Mouse (Mus musculus) forebrain, embryonic 16.5 days (tissue): ENCODE data around the gene Cit. TPM values are rescaled to one million over a fixed set of nuclear protein-coding genes. Genes with fewer than 3 reads are reported as not detected.

Experiments
- ATAC-seq: fragments of 200-750 bp; cut with Nextera tagmentation; 2 replicates; pipeline ENCODE4 v1.8.0; 2017; ENCODE audit warnings: mild to moderate bottlenecking, moderate library complexity
- H3K27ac ChIP-seq: fragments of 300-500 bp; sonication (generic); 2 replicates; pipeline ENCODE4 v1.5.1; 2014; ENCODE audit warnings: low read length, control low read depth
- H3K27me3 ChIP-seq: fragments of 300-500 bp; sonication (generic); replicated peaks from 2 replicates; pipeline ENCODE4 v1.6.1; 2014; ENCODE audit warnings: low read length; ENCODE audit not compliant: control insufficient read depth, insufficient read depth
- H3K36me3 ChIP-seq: fragments of 300-500 bp; sonication (generic); 2 replicates; pipeline ENCODE4 v1.6.1; 2014; ENCODE audit not compliant: control insufficient read depth, insufficient read depth
- H3K4me1 ChIP-seq: fragments of 300-500 bp; sonication (generic); replicated peaks from 2 replicates; pipeline ENCODE4 v1.6.1; 2014; ENCODE audit warnings: low read length; ENCODE audit not compliant: control insufficient read depth, insufficient read depth
- H3K4me2 ChIP-seq: fragments of 300-500 bp; sonication (generic); 2 replicates; pipeline ENCODE4 v1.6.1; 2014; ENCODE audit warnings: mild to moderate bottlenecking, low read length, control low read depth
- H3K4me3 ChIP-seq: fragments of 300-500 bp; sonication (generic); replicated peaks from 2 replicates; pipeline ENCODE4 v1.5.1; 2014; ENCODE audit warnings: mild to moderate bottlenecking, low read length, control low read depth
- H3K9ac ChIP-seq: fragments of 300-500 bp; sonication (generic); replicated peaks from 2 replicates; pipeline ENCODE4 v1.6.1; 2014; ENCODE audit warnings: low read depth, low read length, control low read depth
- H3K9me3 ChIP-seq: fragments of 300-500 bp; sonication (generic); 2 replicates; pipeline ENCODE4 v1.6.1; 2016; ENCODE audit warnings: low read length; ENCODE audit not compliant: control insufficient read depth
- WGBS: fragments of 180-500 bp; shearing (Covaris S2); extraction: QIAGEN DNeasy Blood & Tissue Kit; methylation state at CpG from one replicate; pipeline ENCODE4 v1.1.7; 2014; 5-methylcytosine and 5-hydroxymethylcytosine counted together
- polyA plus RNA-seq: library from polyadenylated mRNA; unstranded; fragments of >200 nt; fragmentation: Nextera tagmentation; extraction: Ambion mirVana; gene quantifications from 2 replicates; pipeline ENCODE4 v1.2.1, GENCODE M21; 2015

Gene Cit
- polyA plus RNA-seq, 1 experiment from 2014 or later: 21.0 TPM

DNA sequence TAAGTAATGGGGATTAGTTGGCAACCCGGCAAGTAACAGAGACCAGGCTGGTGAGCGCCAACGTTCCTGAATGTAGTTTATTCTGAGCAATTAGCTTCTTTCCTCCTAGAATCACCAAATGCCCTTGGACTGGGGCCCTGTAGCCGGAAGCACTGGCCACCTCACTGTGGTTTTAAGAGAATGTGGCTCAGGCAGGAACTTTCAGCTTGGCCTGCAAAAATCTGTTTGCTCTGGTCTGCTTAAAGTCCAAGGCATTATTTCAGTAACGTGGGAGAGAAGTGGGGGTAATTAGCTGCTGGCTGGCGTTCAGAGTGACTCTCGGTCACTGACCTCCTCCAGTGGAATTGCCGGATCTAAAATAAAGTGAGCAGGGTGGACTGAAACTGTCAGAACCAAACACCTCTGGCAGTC is 178.2 kb downstream of the Cit start:
- peak overlapping the region; percentile 78 for H3K9ac ChIP-seq
- ATAC-seq: peak; percentile 16; the same call in 1 of the 2 replicates
- 5% methylated on average over 8 of the region's 8 CpGs for WGBS
- peak overlapping the region; percentile 96 for H3K4me2 ChIP-seq
- H3K36me3 ChIP-seq: peaks cover 22% of the 10 kb centered on the region
- H3K27me3 ChIP-seq: no peaks in the 10 kb centered on the region
- H3K4me3 ChIP-seq: peak overlapping the region; percentile 90
- peaks cover 15% of the 10 kb centered on the region for H3K4me1 ChIP-seq
- peak overlapping the region; percentile 35; the same call in 1 of the 2 replicates for H3K27ac ChIP-seq
- no peaks in the 10 kb centered on the region for H3K9me3 ChIP-seq

DNA sequence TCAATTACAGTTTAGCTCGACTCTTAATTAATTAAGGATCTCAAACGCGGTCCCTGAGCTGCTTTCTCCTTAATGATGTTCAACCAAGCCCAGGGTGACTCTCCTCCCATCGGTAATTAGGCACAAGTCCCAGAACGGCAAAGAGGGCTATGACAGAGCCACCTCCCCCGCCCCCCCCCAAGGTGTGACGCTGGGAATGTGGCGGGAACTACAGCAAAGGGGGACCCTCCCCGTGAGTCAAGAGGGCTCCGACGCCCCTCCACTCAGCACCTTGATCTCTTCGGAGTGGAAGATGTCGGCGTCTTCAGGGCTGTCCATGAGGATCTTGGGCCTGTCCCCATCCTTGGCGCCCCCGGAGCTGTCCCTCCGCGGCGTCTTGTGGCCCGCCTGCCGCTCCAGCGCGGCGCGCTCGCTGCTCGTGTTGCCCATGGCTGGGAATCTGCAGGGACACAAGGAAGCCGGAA is 178.8 kb downstream of the Cit start:
- Histone ChIP-seq H3K27me3 (no peaks in the 10 kb centered on the region), H3K9me3 (no peaks in the 10 kb centered on the region), H3K4me2 (peak overlapping the region; percentile 96), H3K27ac (peak overlapping the region; percentile 79), H3K36me3 (peaks cover 16% of the 10 kb centered on the region), H3K4me3 (peak overlapping the region; percentile 90), H3K9ac (peak overlapping the region; percentile 78), H3K4me1 (peaks cover 15% of the 10 kb centered on the region)
- peak; percentile 70 for ATAC-seq
- under 1% methylated on average over 28 of the region's 28 CpGs for WGBS

DNA sequence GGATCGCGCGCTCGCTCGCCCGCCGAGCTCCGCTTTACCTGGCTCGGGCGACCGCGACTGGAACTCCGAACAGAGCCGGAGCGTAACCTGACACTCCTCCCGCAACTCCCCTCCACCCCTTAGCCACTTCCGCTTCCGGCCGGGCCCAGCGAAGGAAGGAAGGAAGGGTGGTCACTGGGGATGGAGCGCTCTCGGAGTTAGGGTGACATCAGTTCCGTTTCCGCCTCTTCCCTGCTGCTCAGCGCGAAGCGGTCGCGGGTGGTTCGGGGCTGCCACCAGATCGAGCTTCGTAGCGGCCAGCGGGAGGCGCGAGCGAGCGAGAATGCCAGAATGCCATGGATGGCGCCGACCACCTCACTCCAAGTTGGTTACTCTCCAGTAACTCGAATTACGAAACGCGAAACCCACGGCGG is 179.3 kb downstream of the Cit start, which contains the start of gene Prkab1:
Gene Prkab1, minus strand, starts transcription at position 182 of the 413 bp plus-strand sequence.
- Histone ChIP-seq H3K4me2 (peak within 1 kb of the TSS; percentile 96), H3K4me1 (peaks cover 15% of the 10 kb centered on the region), H3K9ac (peak within 1 kb of the TSS; percentile 78), H3K36me3 (peaks cover 13% of the 10 kb centered on the region), H3K27ac (peak within 1 kb of the TSS; percentile 79), H3K4me3 (peak within 1 kb of the TSS; percentile 90), H3K27me3 (no peaks in the 10 kb centered on the region), H3K9me3 (no peaks in the 10 kb centered on the region)
- under 1% methylated on average over 46 of the region's 46 CpGs for WGBS
- ATAC-seq: peak; percentile 99

DNA sequence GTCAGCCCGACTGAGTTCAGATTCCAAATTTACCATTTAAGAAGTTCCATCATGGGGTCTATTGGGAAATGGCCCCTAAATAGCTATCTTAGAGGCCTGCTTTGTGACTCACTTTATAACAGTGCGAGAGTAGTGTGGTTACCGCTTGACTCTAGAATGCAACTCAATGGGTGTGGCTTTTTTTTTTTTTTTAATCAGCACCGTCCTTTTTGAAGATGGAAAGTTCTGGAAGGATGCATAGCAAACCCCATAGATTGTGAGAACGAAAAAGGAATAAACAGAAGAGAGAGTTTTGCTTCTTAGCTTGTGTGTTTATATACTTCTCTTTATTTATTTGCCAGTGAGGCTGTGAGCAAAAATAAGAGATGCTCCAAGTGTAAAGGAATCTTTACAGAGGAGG is 181.0 kb downstream of the Cit start:
- no peaks in the 10 kb centered on the region for H3K9me3 ChIP-seq
- H3K4me1 ChIP-seq: peaks cover 20% of the 10 kb centered on the region
- H3K4me3 ChIP-seq: no peak overlapping the region
- H3K9ac ChIP-seq: no peak overlapping the region
- no peak overlapping the region for H3K4me2 ChIP-seq
- peaks cover 4% of the 10 kb centered on the region; the same call in 1 of the 2 replicates for H3K36me3 ChIP-seq
- H3K27ac ChIP-seq: no peak overlapping the region
- ATAC-seq: no peak
- 91% methylated on average over 5 of the region's 5 CpGs for WGBS
- 0 out of 2 replicates have a peak, but pooled peaks cover 2% of the 10 kb centered on the region for H3K27me3 ChIP-seq

DNA sequence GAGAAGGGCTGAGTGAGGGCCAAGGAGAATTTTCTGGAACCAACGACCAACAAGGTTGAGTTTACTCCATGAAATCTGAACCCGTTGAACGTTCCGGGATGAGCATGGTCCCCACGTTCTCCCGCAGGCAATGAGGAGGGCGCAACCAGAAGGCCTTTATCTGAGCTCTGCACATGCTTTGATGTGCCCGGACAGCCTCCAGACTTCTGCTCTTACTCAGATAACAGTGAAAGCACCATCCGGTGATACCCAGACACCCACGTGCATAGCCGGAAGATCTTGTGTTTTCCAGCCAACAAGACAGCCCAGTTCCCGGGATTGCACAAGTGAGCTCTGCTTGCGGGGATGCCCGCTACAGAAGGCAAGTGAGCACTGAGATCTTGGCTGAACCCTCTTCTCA is 181.5 kb downstream of the Cit start:
- no peak overlapping the region for H3K4me2 ChIP-seq
- H3K9me3 ChIP-seq: no peaks in the 10 kb centered on the region
- 0 out of 2 replicates have a peak, but pooled peaks cover 2% of the 10 kb centered on the region for H3K27me3 ChIP-seq
- no peaks in the 10 kb centered on the region for H3K36me3 ChIP-seq
- ATAC-seq: no peak
- no peak overlapping the region for H3K27ac ChIP-seq
- H3K4me1 ChIP-seq: peaks cover 20% of the 10 kb centered on the region
- H3K9ac ChIP-seq: no peak overlapping the region
- WGBS: 94% methylated on average over 14 of the region's 14 CpGs
- H3K4me3 ChIP-seq: no peak overlapping the region

DNA sequence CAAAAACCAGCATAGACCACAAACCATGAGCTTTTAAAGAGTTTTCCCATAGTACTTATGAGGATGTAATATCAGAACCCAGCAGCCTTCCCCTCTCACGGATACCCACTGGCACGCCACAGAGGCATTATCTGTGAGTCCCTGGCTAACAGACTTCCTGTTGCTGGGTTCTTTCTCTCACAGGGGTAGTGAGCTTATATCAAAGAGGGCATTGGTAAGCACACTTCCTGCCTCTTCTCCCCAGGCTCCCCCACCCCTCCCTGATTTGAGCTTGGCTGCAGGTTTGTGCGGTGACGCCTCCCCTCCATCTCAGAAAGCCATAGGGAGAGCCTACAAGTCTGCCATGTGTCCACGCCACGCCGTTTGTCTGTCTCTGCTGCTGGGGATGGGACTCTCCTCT is 184.0 kb downstream of the Cit start:
- 82% methylated on average over 7 of the region's 7 CpGs for WGBS

DNA sequence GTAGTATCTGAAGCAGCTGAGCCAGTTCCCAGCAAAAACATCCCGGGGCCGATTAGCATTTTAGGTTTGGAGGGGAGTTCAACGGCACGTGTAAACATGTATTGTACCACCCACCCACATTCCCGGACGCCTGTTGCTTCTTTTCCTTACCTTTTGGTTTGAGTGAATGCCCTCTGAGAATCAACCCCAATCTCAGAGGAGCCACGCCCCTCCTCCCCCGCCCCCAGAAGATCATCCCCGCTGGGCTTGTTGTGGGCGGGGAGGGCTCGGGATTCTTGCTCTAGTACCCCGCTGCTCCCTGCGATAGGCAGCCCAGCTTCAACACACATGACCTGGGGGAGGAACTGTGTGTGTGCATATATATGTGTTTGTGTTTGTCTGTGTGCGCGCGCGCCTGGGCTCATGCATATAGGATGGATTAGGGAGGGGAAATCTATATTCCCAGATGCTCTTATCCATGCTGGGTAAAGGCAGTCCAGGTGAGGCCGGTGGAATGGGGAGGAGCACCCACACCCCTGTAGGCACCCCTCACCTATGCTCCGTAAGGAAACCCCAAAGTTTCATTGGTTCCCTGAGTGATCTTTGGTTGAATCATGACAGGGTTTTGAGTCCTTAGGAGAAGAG is 185.6 kb downstream of the Cit start:
- ATAC-seq: peak; percentile 40; the same call in 1 of the 2 replicates
- Histone ChIP-seq H3K4me1 (peaks cover 5% of the 10 kb centered on the region), H3K36me3 (no peaks in the 10 kb centered on the region), H3K4me2 (peak overlapping the region; percentile 43), H3K27me3 (0 out of 2 replicates have a peak, but pooled peaks cover 2% of the 10 kb centered on the region), H3K4me3 (peak overlapping the region; percentile 23), H3K9ac (peak overlapping the region; percentile 39; the same call in 1 of the 2 replicates), H3K9me3 (no peaks in the 10 kb centered on the region), H3K27ac (no peak overlapping the region)
- WGBS: 4% methylated on average over 19 of the region's 19 CpGs

More for the DNA sequence above, 184.0 kb downstream of the Cit start:
- H3K27ac ChIP-seq: no peak overlapping the region
- H3K9me3 ChIP-seq: no peaks in the 10 kb centered on the region
- H3K36me3 ChIP-seq: no peaks in the 10 kb centered on the region
- 0 out of 2 replicates have a peak, but pooled peaks cover 2% of the 10 kb centered on the region for H3K27me3 ChIP-seq
- no peak overlapping the region for H3K4me3 ChIP-seq
- no peak for ATAC-seq
- H3K9ac ChIP-seq: no peak overlapping the region
- peaks cover 5% of the 10 kb centered on the region for H3K4me1 ChIP-seq
- no peak overlapping the region for H3K4me2 ChIP-seq

DNA sequence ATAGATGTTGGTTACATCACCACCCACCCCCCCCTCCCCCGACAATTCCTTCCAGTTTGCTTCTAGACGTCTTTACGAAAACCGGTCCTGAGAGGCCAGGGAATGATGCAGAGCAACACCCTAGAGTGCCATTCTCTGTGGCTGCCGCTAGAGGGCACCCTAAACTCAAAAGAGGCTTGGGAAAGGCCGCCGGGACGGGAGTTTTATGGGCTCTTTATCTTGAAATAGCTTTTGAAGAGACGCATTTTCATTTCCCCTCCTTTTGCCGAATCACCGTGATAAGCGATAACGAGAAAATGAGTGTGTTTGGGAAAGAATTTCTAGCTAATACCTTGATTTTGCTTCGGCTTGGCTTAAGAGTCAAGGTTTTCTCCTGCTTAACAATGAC is 186.1 kb downstream of the Cit start:
- ATAC-seq: no peak
- Histone ChIP-seq H3K9ac (no peak overlapping the region), H3K4me3 (peak overlapping the region; percentile 5; the same call in 1 of the 2 replicates)

DNA sequence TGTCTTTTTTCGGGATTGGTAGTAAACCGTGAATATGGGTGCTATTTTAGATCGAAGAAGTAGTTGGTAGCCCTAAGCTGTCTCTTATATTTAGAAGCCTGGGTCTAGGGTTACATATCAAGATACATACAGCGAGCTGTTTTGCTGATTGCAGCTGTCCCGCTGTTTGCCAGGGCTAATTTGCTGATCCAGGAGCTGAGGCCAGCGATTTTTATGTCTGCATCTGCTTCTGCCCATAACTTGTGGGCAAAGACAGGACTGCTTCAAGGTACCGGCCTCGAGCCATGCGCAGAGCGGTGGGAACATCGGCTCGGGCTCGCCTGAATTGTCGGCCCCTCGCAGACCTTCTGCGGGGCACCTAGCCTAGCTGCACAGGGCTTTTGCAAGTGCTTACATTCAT is 191.4 kb downstream of the Cit start:
- Histone ChIP-seq H3K27ac (no peak overlapping the region), H3K9ac (no peak overlapping the region), H3K36me3 (no peaks in the 10 kb centered on the region), H3K4me1 (no peaks in the 10 kb centered on the region; the same call in 1 of the 2 replicates), H3K4me3 (no peak overlapping the region), H3K9me3 (no peaks in the 10 kb centered on the region), H3K27me3 (no peaks in the 10 kb centered on the region), H3K4me2 (no peak overlapping the region)
- WGBS: 47% methylated on average over 16 of the region's 16 CpGs
- ATAC-seq: no peak

More for the DNA sequence above, 186.1 kb downstream of the Cit start:
- H3K4me1 ChIP-seq: peaks cover 5% of the 10 kb centered on the region
- H3K9me3 ChIP-seq: no peaks in the 10 kb centered on the region
- H3K36me3 ChIP-seq: no peaks in the 10 kb centered on the region
- no peak overlapping the region for H3K27ac ChIP-seq
- 0 out of 2 replicates have a peak, but pooled peaks cover 2% of the 10 kb centered on the region for H3K27me3 ChIP-seq
- WGBS: 3% methylated on average over 14 of the region's 14 CpGs
- H3K4me2 ChIP-seq: peak overlapping the region; percentile 43
